Mouse (Mus musculus) heart, adult 10 weeks (tissue): ENCODE measurements around the gene Fermt1. TPM values are rescaled to one million over a fixed set of nuclear protein-coding genes. Genes with fewer than 3 reads are reported as not detected.

Source experiments
- polyA plus RNA-seq: library from polyadenylated mRNA; stranded (reverse); fragments of 350-450 nt; fragmentation: Illumina TruSeq; extraction: RNeasy Lipid Tissue Mini Kit (QIAGEN cat#74804); gene quantifications from one replicate; pipeline ENCODE4 v1.2.3, GENCODE M21; 2014; ENCODE audit warnings: low read depth, low replicate concordance

The Fermt1 gene
- not detected for polyA plus RNA-seq

GRCm38 (mm10) chr2:132945326-132946207 is at the start of gene Fermt1:
Gene Fermt1 (minus strand): TSS chr2:132945906.

GRCm38 (mm10) chr2:132880844-132881645 is 64.7 kb downstream of the Fermt1 start, which contains the start of gene Lrrn4:
Gene Lrrn4 (minus strand): TSS chr2:132880891.

Other genes starting within 250 kb of the Fermt1 start
- gene Chgb, start 164.6 kb downstream of the Fermt1 start, polyA plus RNA-seq: 0.21 TPM
- 9.6 TPM for gene Trmt6, start 129.9 kb downstream of the Fermt1 start, polyA plus RNA-seq
- gene Mcm8, start 129.8 kb downstream of the Fermt1 start, polyA plus RNA-seq: 3.6 TPM
- gene Crls1, start 99.2 kb downstream of the Fermt1 start, polyA plus RNA-seq: 30.4 TPM
- 7.4 TPM for gene Lrrn4, start 65.0 kb downstream of the Fermt1 start, polyA plus RNA-seq